Mouse (Mus musculus): ENCODE measurements at regions not wholly inside any gene's neighbourhood (a gene's known extent, or its start where the extent isn't known, plus 50 kb on each side); places are given as distances from the start of the nearest gene placed in this dataset.

DNA sequence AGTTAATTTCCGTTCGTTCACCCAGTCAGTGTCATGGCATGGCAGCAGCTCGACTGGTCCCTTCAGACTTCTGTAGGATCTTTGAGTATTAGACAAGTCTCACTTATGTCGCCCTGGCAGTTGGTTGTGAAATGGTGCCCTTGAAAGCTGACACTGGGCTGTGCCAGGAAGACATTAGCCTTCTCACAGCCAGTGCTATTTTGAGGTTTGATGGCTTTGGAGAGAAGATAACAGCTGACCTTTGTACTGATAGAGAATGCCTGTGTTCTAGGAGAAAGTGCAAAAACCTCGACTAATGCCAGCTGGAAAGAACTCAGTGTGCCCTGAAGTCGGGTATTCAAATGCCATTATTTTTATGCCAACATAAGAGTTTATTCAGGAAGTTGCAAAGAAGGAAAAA lies 207.3 kb downstream of the Plpp3 start:
- TF ChIP-seq CTCF (IDR thresholded peaks at IDR 0.05; ENCODE audit: control insufficient read depth, insufficient read depth, insufficient replicate concordance, low read depth, low read length) (no peak), POLR2A (IDR thresholded peaks at IDR 0.05; ENCODE audit: control insufficient read depth, low read depth, low read length) (no peak)

All from testis, adult 2 months (tissue).